Mouse (Mus musculus) hindbrain, embryonic 13.5 days (tissue): ENCODE measurements around the gene Galc. TPM values are rescaled to one million over a fixed set of nuclear protein-coding genes. Genes with fewer than 3 reads are reported as not detected.

Source experiments
- ATAC-seq: fragments of 200-750 bp; cut with Nextera tagmentation; 2 replicates; pipeline ENCODE4 v1.8.0; 2017; ENCODE audit warnings: moderate TSS enrichment; ENCODE audit not compliant: low FRiP score
- H3K27ac ChIP-seq: fragments of 300-500 bp; sonication (generic); 2 replicates; pipeline ENCODE4 v1.5.1; 2015; ENCODE audit warnings: inconsistent platforms, mild to moderate bottlenecking, moderate library complexity
- H3K27me3 ChIP-seq: fragments of 300-500 bp; sonication (generic); 2 replicates; pipeline ENCODE4 v1.6.1; 2015; ENCODE audit warnings: mild to moderate bottlenecking, inconsistent platforms
- H3K36me3 ChIP-seq: fragments of 300-500 bp; sonication (generic); 2 replicates; pipeline ENCODE4 v1.6.1; 2015; ENCODE audit warnings: mild to moderate bottlenecking, inconsistent platforms
- H3K4me1 ChIP-seq: fragments of 300-500 bp; sonication (generic); replicated peaks from 2 replicates; pipeline ENCODE4 v1.6.1; 2015; ENCODE audit warnings: inconsistent platforms
- H3K4me2 ChIP-seq: fragments of 300-500 bp; sonication (generic); 2 replicates; pipeline ENCODE4 v1.6.1; 2015; ENCODE audit warnings: inconsistent platforms, mild to moderate bottlenecking, moderate library complexity
- H3K4me3 ChIP-seq: fragments of 300-500 bp; sonication (generic); 2 replicates; pipeline ENCODE4 v1.5.1; 2015; ENCODE audit warnings: mild to moderate bottlenecking, inconsistent platforms
- H3K9ac ChIP-seq: fragments of 300-500 bp; sonication (generic); 2 replicates; pipeline ENCODE4 v1.6.1; 2015; ENCODE audit warnings: mild to moderate bottlenecking, inconsistent platforms
- H3K9me3 ChIP-seq: fragments of 300-500 bp; sonication (generic); 2 replicates; pipeline ENCODE4 v1.6.1; 2016; ENCODE audit warnings: inconsistent platforms
- WGBS: fragments of 180-500 bp; shearing (Covaris S2); methylation state at CpG from one replicate; pipeline ENCODE4 v1.1.7; 2015; 5-methylcytosine and 5-hydroxymethylcytosine counted together
- polyA plus RNA-seq: library from polyadenylated mRNA; unstranded; fragments of >200 nt; fragmentation: Nextera tagmentation; extraction: Ambion mirVana; gene quantifications from 2 replicates; pipeline ENCODE4 v1.2.1, GENCODE M21; 2015

Galc gene
- polyA plus RNA-seq, 1 experiment from 2014 or later, result 11.3 TPM

GRCm38 (mm10) chr12:98272433-98272832 lies 13.2 kb upstream of the Galc start:
- H3K27ac ChIP-seq, result no peak overlapping the region
- H3K9ac ChIP-seq, result no peak overlapping the region
- no peak overlapping the region for H3K4me2 ChIP-seq
- H3K4me1 ChIP-seq, result no peaks in the 10 kb centered on the region; the same call in 1 of the 2 replicates
- no peaks in the 10 kb centered on the region for H3K36me3 ChIP-seq
- no peak overlapping the region for H3K4me3 ChIP-seq
- no peak for ATAC-seq
- no peaks in the 10 kb centered on the region for H3K9me3 ChIP-seq
- WGBS, result 60% methylated on average over 7 of the region's 7 CpGs
- no peaks in the 10 kb centered on the region for H3K27me3 ChIP-seq

DNA sequence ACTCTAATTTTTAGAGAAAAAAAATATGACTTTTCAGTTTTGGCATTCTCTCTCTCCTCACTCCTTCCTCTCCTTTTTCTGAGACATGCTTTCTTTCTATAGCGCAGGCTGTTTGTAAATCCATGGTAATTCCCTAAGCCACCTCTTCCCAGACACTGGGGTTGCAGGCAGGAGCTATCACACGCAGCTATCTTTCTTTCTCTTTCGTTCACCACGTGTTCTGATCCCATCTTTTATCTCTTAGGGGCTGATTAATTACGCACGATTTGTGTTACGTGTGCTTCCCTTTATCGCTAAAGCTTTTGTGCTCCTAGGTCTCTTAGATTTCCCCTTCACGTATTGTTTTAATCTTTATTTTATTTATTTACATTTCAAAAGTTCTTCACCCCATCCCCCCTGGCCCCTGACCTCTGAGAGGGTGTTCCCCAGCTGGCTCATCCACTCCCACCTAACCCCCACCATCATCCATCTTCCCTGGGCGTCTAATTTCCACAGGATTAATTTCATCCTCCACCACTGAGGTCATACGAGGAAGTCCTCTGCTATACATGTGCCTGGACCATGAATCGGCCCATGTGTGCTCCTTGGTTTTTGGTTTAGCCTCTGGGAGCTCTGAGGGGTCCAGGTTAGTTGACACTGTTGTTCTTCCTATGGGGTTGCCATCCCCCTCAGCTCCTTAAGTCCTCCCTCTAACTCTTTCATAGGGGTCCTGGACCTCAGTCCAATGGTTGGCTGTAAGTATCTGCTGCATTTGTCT lies 11.7 kb upstream of the Galc start:
- WGBS, result 43% methylated on average over 12 of the region's 12 CpGs
- no peak overlapping the region for H3K9ac ChIP-seq
- no peak overlapping the region for H3K4me3 ChIP-seq
- H3K27ac ChIP-seq, result no peak overlapping the region
- H3K27me3 ChIP-seq, result no peaks in the 10 kb centered on the region
- no peak for ATAC-seq
- no peak overlapping the region for H3K4me2 ChIP-seq
- no peaks in the 10 kb centered on the region for H3K36me3 ChIP-seq
- no peaks in the 10 kb centered on the region; the same call in 1 of the 2 replicates for H3K4me1 ChIP-seq
- no peaks in the 10 kb centered on the region for H3K9me3 ChIP-seq

DNA sequence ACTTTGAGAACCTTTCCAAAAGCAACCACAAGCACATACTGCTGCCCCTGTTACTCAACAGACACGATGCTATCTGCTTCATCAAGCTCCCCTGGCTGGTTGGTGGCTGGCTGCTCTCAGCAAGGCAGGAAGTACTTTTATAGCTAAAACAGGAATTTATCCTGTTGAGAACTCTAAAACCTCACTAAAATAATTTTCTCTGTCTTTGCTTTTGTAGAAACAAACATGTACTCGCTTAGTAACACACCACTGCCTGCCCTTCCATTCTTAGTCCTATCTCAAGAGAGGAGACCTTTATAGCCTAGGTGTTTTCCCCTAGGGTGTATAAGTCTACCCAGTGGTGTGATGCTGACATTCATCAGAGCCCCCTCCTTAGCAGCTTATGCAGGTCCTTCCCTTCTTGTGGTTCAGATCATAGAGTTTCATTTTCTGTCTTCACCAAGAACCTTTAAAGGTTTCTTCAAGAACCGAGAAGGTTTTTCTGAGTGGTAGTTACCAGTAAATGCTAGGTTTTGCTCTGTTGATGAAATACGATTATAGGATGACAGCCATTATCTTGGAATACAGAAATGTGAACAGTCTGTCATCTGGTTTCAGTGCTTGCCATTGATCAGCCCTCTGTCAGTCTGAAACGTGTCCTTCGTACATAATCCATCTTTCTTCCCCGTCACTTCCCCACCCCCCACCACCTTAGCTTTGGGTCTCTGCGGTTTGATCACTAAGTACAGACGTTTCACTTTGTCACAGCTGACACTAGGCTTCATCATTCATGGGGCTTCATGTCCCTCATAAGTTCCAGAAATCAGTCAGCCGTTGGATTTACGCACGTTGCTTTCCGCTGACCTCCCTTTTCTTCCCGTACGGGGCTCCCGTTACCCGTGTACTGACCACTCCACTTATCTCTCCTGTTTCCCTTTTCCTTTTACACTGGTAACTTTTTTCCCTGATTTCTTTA lies 10.8 kb upstream of the Galc start:
- 0 out of 2 replicates have a peak overlapping the region, but pooled peaks have one; percentile 17 for H3K4me2 ChIP-seq
- whole genome bisulfite sequencing, result 71% methylated on average over 17 of the region's 17 CpGs
- no peak overlapping the region for H3K4me3 ChIP-seq

DNA sequence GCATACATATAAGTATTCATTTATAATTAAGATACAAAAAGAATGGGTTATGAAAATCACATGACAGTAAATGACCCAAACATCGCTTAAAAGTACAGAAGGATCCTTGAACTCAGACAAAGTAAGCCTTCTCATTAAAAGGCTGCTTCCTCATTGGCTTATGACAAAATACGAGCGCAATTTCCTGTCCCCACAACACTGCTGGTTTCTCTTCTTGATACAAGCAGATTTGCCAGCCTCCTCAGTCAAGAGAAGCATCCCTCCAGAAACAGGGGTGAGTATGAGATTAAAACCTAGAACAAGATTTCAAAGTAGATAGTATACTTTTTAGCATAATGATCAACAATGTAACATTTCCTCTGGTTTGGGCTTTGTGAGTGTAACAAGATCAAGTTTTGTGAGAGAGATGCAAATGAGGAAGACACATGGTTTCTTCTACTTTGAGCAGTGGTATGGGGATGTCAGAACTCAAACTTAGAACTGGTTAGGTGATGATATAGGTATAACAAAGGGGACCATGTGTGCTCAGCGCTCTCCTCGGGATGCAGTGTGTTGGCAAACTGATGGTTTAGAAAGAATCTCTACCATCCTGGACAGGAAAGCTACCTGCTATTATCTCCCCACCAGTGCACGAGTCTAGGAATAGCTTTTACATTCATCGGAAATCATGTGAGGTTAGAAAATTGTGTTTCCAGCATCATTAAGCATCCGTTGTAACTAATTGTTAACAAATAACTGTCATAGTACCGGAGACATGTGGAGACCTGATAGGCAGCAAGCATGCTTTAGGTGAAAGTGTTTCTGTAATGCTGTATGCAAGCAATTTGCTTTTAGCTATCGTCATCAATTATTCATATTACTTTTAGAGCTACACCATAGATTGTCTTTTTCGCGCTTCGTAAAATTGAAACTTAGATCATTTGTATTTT lies 9.4 kb upstream of the Galc start, which contains the start of gene Gpr65:
Gpr65 (plus strand) TSS at position 195 of the 929 bp plus-strand sequence.
- Histone ChIP-seq H3K4me2 (no peak within 1 kb of the TSS), H3K4me1 (no peaks in the 10 kb centered on the region; the same call in 1 of the 2 replicates), H3K9me3 (no peaks in the 10 kb centered on the region), H3K27ac (no peak within 1 kb of the TSS), H3K4me3 (no peak within 1 kb of the TSS), H3K27me3 (no peaks in the 10 kb centered on the region), H3K9ac (no peak within 1 kb of the TSS), H3K36me3 (no peaks in the 10 kb centered on the region)
- ATAC-seq, result no peak
- 88% methylated on average over 13 of the region's 13 CpGs for WGBS

More for the DNA sequence above, 10.8 kb upstream of the Galc start:
- H3K27ac ChIP-seq, result no peak overlapping the region
- no peaks in the 10 kb centered on the region for H3K9me3 ChIP-seq
- no peaks in the 10 kb centered on the region for H3K27me3 ChIP-seq
- H3K4me1 ChIP-seq, result no peaks in the 10 kb centered on the region; the same call in 1 of the 2 replicates
- no peak overlapping the region for H3K9ac ChIP-seq
- no peak for ATAC-seq
- H3K36me3 ChIP-seq, result no peaks in the 10 kb centered on the region

GRCm38 (mm10) chr12:98265697-98266096 lies 6.4 kb upstream of the Galc start:
- ATAC-seq, result no peak
- H3K4me3 ChIP-seq, result no peak overlapping the region
- no peak overlapping the region for H3K27ac ChIP-seq
- H3K9me3 ChIP-seq, result no peaks in the 10 kb centered on the region
- no peaks in the 10 kb centered on the region for H3K36me3 ChIP-seq
- H3K4me2 ChIP-seq, result no peak overlapping the region
- H3K27me3 ChIP-seq, result no peaks in the 10 kb centered on the region
- H3K4me1 ChIP-seq, result no peaks in the 10 kb centered on the region
- no peak overlapping the region for H3K9ac ChIP-seq
- WGBS, result 85% methylated on average over 9 of the region's 9 CpGs

GRCm38 (mm10) chr12:98259518-98259852 lies 226 bp upstream of the Galc start:
- Histone ChIP-seq H3K9ac (peak overlapping the region; percentile 91), H3K27ac (peak overlapping the region; percentile 98), H3K4me3 (peak overlapping the region; percentile 68), H3K27me3 (no peaks in the 10 kb centered on the region), H3K4me1 (0 out of 2 replicates have a peak, but pooled peaks cover 4% of the 10 kb centered on the region), H3K36me3 (no peaks in the 10 kb centered on the region), H3K9me3 (no peaks in the 10 kb centered on the region), H3K4me2 (peak overlapping the region; percentile 63)
- peak; percentile 66 for ATAC-seq
- WGBS, result 4% methylated on average over 12 of the region's 12 CpGs

DNA sequence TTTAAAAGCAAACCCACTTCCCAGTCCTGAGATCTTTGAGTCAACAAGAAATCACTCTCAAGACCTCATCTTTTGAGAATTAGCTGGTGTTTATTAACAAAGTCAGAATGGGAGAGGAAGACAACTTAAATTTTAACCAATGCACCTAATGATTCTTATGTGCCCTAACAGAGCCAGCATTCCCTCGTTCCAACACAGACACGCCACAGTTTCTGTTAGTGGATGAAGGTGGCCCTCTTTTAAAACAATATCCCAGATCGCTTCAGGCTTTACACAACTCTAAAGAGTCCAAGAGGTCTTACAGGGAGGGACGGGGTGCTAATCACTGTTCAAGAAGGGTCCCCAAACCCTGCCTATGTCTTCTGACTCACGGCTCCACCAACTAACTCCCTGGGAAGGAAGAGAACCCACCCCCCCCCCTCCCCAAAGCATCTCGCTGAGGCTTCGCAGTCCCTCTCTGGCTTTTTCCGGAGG lies 851 bp downstream of the Galc start:
- H3K4me1 ChIP-seq, result 0 out of 2 replicates have a peak, but pooled peaks cover 4% of the 10 kb centered on the region
- peak overlapping the region; percentile 68 for H3K4me3 ChIP-seq
- 0 out of 2 replicates have a peak, but pooled peaks cover 4% of the 10 kb centered on the region for H3K36me3 ChIP-seq
- H3K27ac ChIP-seq, result peak overlapping the region; percentile 98
- no peak for ATAC-seq
- H3K9ac ChIP-seq, result peak overlapping the region; percentile 91
- peak overlapping the region; percentile 63 for H3K4me2 ChIP-seq
- H3K9me3 ChIP-seq, result no peaks in the 10 kb centered on the region
- no peaks in the 10 kb centered on the region for H3K27me3 ChIP-seq
- 0% methylated on average over 8 of the region's 8 CpGs for WGBS

GRCm38 (mm10) chr12:98255373-98255995 lies 3.8 kb downstream of the Galc start:
- WGBS, result 90% methylated on average over 13 of the region's 13 CpGs
- Histone ChIP-seq H3K27ac (no peak overlapping the region), H3K36me3 (0 out of 2 replicates have a peak, but pooled peaks cover 10% of the 10 kb centered on the region), H3K9ac (no peak overlapping the region), H3K9me3 (no peaks in the 10 kb centered on the region), H3K4me3 (no peak overlapping the region), H3K27me3 (no peaks in the 10 kb centered on the region), H3K4me1 (0 out of 2 replicates have a peak, but pooled peaks cover 4% of the 10 kb centered on the region), H3K4me2 (no peak overlapping the region)
- no peak for ATAC-seq

DNA sequence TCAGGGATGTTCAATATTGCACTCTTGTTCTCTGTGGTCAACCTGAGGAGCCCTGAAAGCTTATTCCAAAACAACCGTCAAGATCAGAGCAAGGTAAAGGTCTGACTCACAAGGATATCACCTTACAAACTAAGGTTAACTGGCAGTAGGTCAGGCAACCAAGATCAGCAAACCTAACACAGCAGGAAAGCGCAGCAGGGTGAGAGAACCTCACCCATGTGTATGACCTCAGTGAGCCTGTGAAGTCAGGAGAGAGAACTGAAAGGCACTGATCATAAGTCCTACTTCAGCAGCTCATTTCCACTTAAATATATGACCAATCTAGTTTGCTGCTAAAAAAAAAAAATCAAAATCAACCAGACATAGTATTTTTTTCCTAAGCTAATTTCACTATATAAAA lies 6.8 kb downstream of the Galc start:
- H3K4me3 ChIP-seq, result no peak overlapping the region
- H3K4me2 ChIP-seq, result no peak overlapping the region
- ATAC-seq, result no peak
- 86% methylated on average over 2 of the region's 2 CpGs for WGBS
- H3K27ac ChIP-seq, result no peak overlapping the region
- H3K36me3 ChIP-seq, result peaks cover 15% of the 10 kb centered on the region
- H3K9ac ChIP-seq, result no peak overlapping the region
- H3K27me3 ChIP-seq, result no peaks in the 10 kb centered on the region
- H3K4me1 ChIP-seq, result no peaks in the 10 kb centered on the region
- no peaks in the 10 kb centered on the region for H3K9me3 ChIP-seq

GRCm38 (mm10) chr12:98250327-98250726 lies 8.9 kb downstream of the Galc start:
- H3K36me3 ChIP-seq, result peaks cover 15% of the 10 kb centered on the region
- 95% methylated on average over 8 of the region's 8 CpGs for WGBS
- ATAC-seq, result no peak

DNA sequence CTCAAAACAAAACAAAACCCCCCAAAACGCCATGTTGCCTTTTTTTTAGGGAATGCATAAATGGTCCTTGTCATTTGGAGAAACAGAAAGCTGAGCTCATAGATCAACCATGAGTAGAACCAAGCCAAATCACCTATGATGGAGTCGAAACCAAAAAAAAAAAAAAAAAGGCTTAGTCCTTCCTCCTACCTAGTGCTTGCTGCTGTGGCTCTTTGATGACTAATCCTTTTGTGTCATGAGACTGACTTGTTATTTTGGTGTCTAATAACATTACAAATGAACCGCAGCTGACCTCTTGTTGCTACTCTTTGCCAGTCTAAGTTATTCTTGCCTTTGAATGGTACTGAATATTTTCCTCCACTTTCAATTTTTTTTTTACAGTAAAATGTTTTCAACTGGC lies 9.6 kb downstream of the Galc start:
- no peak for ATAC-seq
- Histone ChIP-seq H3K4me2 (no peak overlapping the region), H3K27me3 (no peaks in the 10 kb centered on the region), H3K4me3 (no peak overlapping the region), H3K9me3 (no peaks in the 10 kb centered on the region), H3K27ac (no peak overlapping the region), H3K4me1 (no peaks in the 10 kb centered on the region), H3K9ac (no peak overlapping the region), H3K36me3 (peaks cover 18% of the 10 kb centered on the region)
- WGBS, result 85% methylated on average over 3 of the region's 3 CpGs

More at GRCm38 (mm10) chr12:98250327-98250726, 8.9 kb downstream of the Galc start:
- Histone ChIP-seq H3K4me1 (no peaks in the 10 kb centered on the region), H3K27ac (no peak overlapping the region), H3K4me3 (no peak overlapping the region), H3K9ac (no peak overlapping the region), H3K27me3 (no peaks in the 10 kb centered on the region), H3K9me3 (no peaks in the 10 kb centered on the region), H3K4me2 (no peak overlapping the region)
